Mouse (Mus musculus): ENCODE data around the gene Klhl3. TPM values are rescaled to one million over a fixed set of nuclear protein-coding genes. Genes with fewer than 3 reads are reported as not detected.

The Klhl3 gene
- total RNA-seq, 2 experiments from 2014 or later, result 0.36 to 0.67 TPM

DNA sequence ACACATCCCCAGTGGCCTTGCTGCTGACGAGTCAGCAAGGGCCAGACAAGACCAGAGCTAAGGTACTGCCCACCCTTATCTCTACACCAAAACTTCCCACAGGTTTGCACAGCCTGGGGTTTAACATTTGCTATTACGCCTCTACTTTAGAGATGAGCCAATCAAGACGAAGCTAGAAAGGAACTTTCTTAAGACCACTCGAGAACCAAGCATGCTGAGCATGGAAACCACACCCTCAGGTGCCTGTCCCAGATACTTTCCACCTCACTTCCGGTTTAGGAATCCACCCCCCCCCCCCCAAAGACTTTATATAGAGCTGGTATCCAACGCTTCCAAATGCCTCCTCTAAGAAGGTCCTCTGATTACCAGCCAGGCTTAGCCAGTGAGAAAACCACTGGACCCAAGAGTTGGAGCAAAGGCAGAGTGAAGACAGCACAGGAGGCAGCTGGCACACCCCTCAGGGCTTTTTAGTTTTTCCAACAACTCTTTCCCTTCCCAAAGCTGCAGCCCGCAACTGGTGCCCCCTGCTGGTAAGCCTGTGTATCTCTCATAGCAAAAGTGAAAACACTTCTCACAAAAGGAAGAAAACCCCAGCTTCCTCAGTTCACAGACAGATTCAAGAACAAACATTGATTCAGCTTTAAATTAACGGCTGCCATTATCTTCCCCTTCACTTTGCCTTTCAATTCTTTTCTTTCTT lies 4.1 kb upstream of the Klhl3 start:
- intact Hi-C loops (cut with DNase I), result loop anchor here (5.0 kb wide), 1 partner anchor 85 kb away; no protein-coding TSS in a partner anchor
- peak; percentile 74 for DNase-seq
- peak; percentile 89 for TF ChIP-seq CTCF (IDR thresholded peaks at IDR 0.05)
- Histone ChIP-seq H3K4me3 (no peak overlapping the region), H3K27ac (no peak overlapping the region)

GRCm38 (mm10) chr13:58116801-58117200 lies 3.4 kb upstream of the Klhl3 start:
- H3K27ac ChIP-seq, result no peak overlapping the region
- intact Hi-C loops (cut with DNase I), result loop anchor here (5.0 kb wide), 1 partner anchor 84 kb away; no protein-coding TSS in a partner anchor
- no peak for DNase-seq
- no peak for TF ChIP-seq CTCF (IDR thresholded peaks at IDR 0.05)
- no peak overlapping the region for H3K4me3 ChIP-seq

DNA sequence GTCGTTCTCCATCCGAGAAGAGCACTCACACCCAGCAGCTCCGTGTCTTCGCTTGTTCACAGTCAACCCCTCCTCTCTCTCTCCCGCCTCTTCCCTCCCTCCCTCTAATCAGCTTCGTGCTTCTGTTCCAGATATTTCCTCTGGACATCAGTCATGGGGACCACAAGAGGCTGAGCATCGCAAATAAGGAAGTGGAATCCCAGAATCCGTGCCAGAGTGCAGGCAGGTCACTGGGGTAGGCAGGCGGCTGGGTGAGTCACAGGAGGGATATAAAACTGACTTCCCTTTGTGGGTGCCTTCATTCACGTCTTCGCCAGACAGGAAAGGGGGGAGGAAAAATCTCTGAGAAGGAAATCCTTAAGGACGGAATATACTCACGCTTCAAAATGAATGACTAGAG lies 1.8 kb upstream of the Klhl3 start:
- H3K4me3 ChIP-seq, result no peak overlapping the region
- no peak for TF ChIP-seq CTCF (IDR thresholded peaks at IDR 0.05)
- DNase-seq, result no peak
- H3K27ac ChIP-seq, result no peak overlapping the region
- intact Hi-C loops (cut with DNase I), result loop anchor here (5.0 kb wide), 1 partner anchor 83 kb away; no protein-coding TSS in a partner anchor

- no peak for TF ChIP-seq CTCF (IDR thresholded peaks at IDR 0.05)
- peak; percentile 31 for DNase-seq
- intact Hi-C loops (cut with DNase I), result loop anchor here (2.0 kb wide), 1 partner anchor 100 kb away; no protein-coding TSS in a partner anchor
- H3K27ac ChIP-seq, result peak overlapping the region; percentile 73
- H3K4me3 ChIP-seq, result peak overlapping the region; percentile 85
These were observed 771 bp downstream of the Klhl3 start for GRCm38 (mm10) chr13:58112601-58113041.

- Histone ChIP-seq H3K27ac (peak overlapping the region; percentile 73), H3K4me3 (peak overlapping the region; percentile 85)
- TF ChIP-seq CTCF (IDR thresholded peaks at IDR 0.05), result no peak
- intact Hi-C loops (cut with DNase I), result loop anchor here (2.0 kb wide), 1 partner anchor 99 kb away; no protein-coding TSS in a partner anchor
- peak; percentile 29 for DNase-seq
These were observed 1.2 kb downstream of the Klhl3 start for GRCm38 (mm10) chr13:58112191-58112590.

- no peak for TF ChIP-seq CTCF (IDR thresholded peaks at IDR 0.05)
- H3K27ac ChIP-seq, result no peak overlapping the region
- intact Hi-C loops (cut with DNase I), result no loop called here
- no peak for DNase-seq
- H3K4me3 ChIP-seq, result no peak overlapping the region
These were observed 2.1 kb downstream of the Klhl3 start for GRCm38 (mm10) chr13:58111306-58111705.

DNA sequence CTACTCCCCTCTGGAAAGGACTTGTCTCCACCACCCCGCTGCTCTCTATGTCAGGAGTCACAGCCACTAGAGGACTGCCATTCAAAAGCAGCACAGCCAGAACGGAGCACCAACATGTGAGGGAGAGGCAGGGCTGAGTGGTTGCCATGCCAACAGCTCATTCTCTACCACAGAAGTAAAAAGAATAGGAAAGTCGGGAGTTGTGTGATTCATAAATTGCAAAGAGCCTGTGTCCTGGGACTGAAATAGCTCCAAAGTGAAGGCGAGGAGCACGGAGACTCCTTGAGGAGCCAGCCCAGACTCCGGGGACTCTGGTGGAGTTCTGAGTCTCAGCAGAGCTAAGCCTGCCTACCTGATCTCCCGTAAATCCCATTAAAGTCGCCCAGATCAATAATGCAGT lies 22.7 kb downstream of the Klhl3 start:
- no peak for DNase-seq
- H3K4me3 ChIP-seq, result no peak overlapping the region
- H3K27ac ChIP-seq, result no peak overlapping the region
- TF ChIP-seq CTCF (IDR thresholded peaks at IDR 0.05), result no peak
- intact Hi-C loops (cut with DNase I), result no loop called here

DNA sequence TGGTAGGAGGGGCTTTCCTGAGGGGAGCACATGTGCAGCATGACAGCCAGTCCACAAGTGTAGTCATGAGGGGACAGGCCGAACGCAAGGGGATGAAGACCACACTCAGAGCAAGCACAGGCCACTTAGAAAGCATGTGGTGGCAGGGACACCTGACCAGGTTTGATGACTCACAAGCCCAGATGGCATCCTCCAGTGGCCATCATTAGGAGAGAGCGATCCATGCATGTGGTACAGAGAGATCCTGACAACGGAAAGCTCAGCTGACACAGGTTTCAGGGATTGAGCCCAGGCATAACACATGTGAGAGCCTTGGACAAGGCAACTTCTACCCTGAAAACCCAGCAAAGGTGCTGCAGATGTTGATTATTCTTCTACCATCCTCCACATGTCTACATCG lies 29.0 kb downstream of the Klhl3 start:
- intact Hi-C loops (cut with DNase I), result no loop called here
- DNase-seq, result no peak
- no peak for TF ChIP-seq CTCF (IDR thresholded peaks at IDR 0.05)
- Histone ChIP-seq H3K4me3 (no peak overlapping the region), H3K27ac (no peak overlapping the region)

DNA sequence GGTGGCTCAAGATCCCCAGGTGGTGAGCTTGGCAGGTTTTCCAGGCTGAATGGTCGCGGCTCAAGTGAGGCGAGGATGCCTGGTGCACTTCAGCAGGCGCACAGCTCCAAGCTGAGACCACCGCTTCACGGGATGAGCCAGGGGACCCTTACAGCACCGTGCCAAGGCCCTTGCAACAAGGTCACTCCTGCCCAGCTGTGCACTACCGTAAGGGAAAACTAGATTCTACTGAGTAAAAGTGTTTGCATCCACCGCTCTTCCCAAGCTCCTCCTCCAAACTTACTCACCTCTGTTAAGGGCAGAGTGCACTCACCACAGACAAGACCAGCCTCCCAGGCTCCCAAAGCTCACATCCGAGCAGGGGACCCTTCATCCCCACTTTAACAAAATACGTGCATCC lies 29.9 kb downstream of the Klhl3 start:
- no peak for TF ChIP-seq CTCF (IDR thresholded peaks at IDR 0.05)
- Histone ChIP-seq H3K4me3 (no peak overlapping the region), H3K27ac (no peak overlapping the region)
- intact Hi-C loops (cut with DNase I), result no loop called here
- DNase-seq, result no peak

- no peak for DNase-seq
- Histone ChIP-seq H3K27ac (no peak overlapping the region), H3K4me3 (no peak overlapping the region)
- TF ChIP-seq CTCF (IDR thresholded peaks at IDR 0.05), result no peak
- intact Hi-C loops (cut with DNase I), result no loop called here
These were observed 30.3 kb downstream of the Klhl3 start for GRCm38 (mm10) chr13:58083048-58083447.

DNA sequence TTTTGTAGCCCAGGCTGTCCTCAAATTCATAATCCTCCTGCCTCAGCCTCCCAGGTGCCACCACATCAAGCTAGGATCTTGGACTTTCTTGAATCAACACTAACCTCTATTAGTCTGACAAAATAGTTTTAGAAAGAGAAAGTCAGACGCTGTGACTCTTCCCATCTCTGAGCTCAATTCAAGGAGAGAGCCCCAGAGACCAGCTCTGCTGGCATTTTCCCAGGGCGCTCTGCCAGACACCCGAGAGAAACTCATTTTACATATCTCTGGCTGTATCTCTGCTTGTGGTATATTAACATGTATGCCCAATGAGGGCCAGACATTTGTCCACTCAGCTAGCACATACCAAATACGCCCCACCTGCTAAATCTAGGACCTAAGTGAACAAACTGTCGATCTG lies 35.0 kb downstream of the Klhl3 start:
- Histone ChIP-seq H3K4me3 (no peak overlapping the region), H3K27ac (no peak overlapping the region)
- intact Hi-C loops (cut with DNase I), result no loop called here
- no peak for DNase-seq
- no peak for TF ChIP-seq CTCF (IDR thresholded peaks at IDR 0.05)

- no peak for DNase-seq
- intact Hi-C loops (cut with DNase I), result no loop called here
- no peak for TF ChIP-seq CTCF (IDR thresholded peaks at IDR 0.05)
- Histone ChIP-seq H3K27ac (no peak overlapping the region), H3K4me3 (no peak overlapping the region)
These were observed 38.5 kb downstream of the Klhl3 start for GRCm38 (mm10) chr13:58074881-58075280.

DNA sequence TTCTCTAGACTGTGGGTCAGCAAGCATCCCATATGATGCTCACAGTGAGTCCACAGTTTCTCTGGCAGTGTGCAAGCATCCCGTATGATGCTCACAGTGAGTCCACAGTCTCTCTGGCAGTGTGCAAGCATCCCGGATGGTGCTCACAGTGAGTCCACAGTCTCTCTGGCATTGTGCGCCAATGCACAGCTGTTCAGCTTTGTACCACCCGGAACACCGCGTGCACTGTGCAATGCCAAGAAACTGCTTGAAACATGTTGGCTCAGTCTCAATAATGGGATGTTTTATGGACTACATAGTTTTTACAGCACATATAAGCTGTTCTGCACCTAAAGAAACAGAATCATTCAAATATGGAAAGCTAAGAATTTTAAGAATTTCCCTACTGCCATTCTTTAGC lies 38.9 kb downstream of the Klhl3 start:
- no peak overlapping the region for H3K4me3 ChIP-seq
- intact Hi-C loops (cut with DNase I), result no loop called here
- DNase-seq, result no peak
- H3K27ac ChIP-seq, result peak overlapping the region; percentile 20; the same call in 1 of the 2 replicates
- TF ChIP-seq CTCF (IDR thresholded peaks at IDR 0.05), result no peak
